ENCODE assay signal across 17 mouse cellular contexts in the genomic region with DNA sequence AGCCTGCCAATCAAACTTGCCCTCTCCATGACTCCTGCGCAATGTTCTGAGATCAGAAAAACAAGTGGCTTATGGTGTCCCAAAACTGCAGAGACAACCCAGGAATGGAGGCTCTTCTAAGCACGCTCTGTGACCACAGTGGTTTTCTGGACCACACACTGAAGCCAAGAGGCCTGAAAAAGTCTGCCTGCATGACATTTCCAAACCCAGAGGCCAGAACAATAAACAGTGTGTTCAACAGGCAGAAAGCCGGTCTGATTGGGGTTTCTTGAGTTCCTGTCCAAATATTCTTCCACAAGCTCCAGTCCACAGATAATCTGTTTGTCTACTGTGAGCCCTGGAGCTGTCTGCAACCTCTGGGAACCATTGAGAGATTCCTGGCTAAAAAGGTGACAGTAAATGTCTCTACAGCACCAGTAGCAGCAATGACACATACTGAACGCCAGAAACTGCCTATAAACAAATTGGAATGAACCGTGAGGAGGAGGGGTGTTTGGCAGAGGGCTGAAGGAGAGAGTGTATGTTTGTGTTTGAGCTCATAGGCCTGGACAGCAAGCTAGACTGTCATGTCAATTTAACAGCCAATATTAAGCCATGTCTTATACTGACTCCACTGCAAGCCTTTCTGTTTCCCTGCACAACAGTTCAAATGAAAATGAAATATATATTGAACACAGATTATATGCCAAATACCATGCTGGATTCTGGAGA.
DNase-seq lines count a peak whose midpoint lies in the region; ATAC-seq lines count a peak whose summit lies in the region.
"Had no signal": no experiment of that assay in that cellular context is flagged by ENCODE, and none has a peak within 500 bp of the region (broad histone marks: within the 10 kb centered on the region; RNA-seq: fewer than 3 reads in every experiment).

No protein-coding gene starts in this region.

- 45% methylated on average over 5 of the region's 5 CpGs for WGBS in kidney, embryonic 15.5 days
- 39% methylated on average over 5 of the region's 5 CpGs for WGBS in embryonic facial prominence, embryonic 14.5 days

- no peak overlapping the region for H3K4me2 ChIP-seq in kidney, embryonic 15.5 days
- H3K4me2 ChIP-seq in embryonic facial prominence, embryonic 14.5 days (ENCODE audit: low read depth, low read length): no peak overlapping the region

- intact Hi-C loops in heart, postnatal 10 days (cut with DNase I): no loop called here

- H3K36me3 ChIP-seq in kidney, embryonic 15.5 days: no peaks in the 10 kb centered on the region
- no peaks in the 10 kb centered on the region for H3K36me3 ChIP-seq in embryonic facial prominence, embryonic 14.5 days (ENCODE audit: control insufficient read depth, insufficient read depth, low read length)
- H3K36me3 ChIP-seq: midbrain, embryonic 10.5 days had no signal

- no peak overlapping the region for H3K4me3 ChIP-seq in kidney, embryonic 15.5 days (replicated peaks)
- no peak overlapping the region for H3K4me3 ChIP-seq in embryonic facial prominence, embryonic 14.5 days (ENCODE audit: low read depth, low read length)
- H3K4me3 ChIP-seq: layer of hippocampus, adult 2 months; midbrain, embryonic 10.5 days had no signal

- no peaks in the 10 kb centered on the region for H3K9me3 ChIP-seq in kidney, embryonic 15.5 days (replicated peaks)
- H3K9me3 ChIP-seq in embryonic facial prominence, embryonic 14.5 days (ENCODE audit: control insufficient read depth, low read length): no peaks in the 10 kb centered on the region
- H3K9me3 ChIP-seq: midbrain, embryonic 10.5 days had no signal

- no peak for DNase-seq in kidney, adult 9 months
- DNase-seq in embryonic facial prominence, embryonic 14.5 days (ENCODE audit: low spot score): peak; percentile 68
- peak; percentile 28 to 38 for DNase-seq in heart, postnatal 10 days
- peak; percentile 29 for DNase-seq in lung, postnatal 25 days (ENCODE audit: low spot score)
- DNase-seq in thymus, postnatal 10 days (ENCODE audit: low spot score in 2 of 2): no peak
- no peak for DNase-seq in embryo, embryonic 10.5 days (ENCODE audit: low spot score)
- DNase-seq: adrenal gland, adult 8-10 months; cerebellum, adult 11 months; forebrain, postnatal 0 days; gastrocnemius, postnatal 36 days had no signal

- no peaks in the 10 kb centered on the region for H3K27me3 ChIP-seq in kidney, embryonic 15.5 days
- no peaks in the 10 kb centered on the region for H3K27me3 ChIP-seq in embryonic facial prominence, embryonic 14.5 days (replicated peaks; ENCODE audit: control insufficient read depth, insufficient read depth, low read length)
- H3K27me3 ChIP-seq: Patski had no signal

- H3K9ac ChIP-seq in kidney, embryonic 15.5 days: no peak overlapping the region
- H3K9ac ChIP-seq in embryonic facial prominence, embryonic 14.5 days (ENCODE audit: low read depth, low read length): no peak overlapping the region
- H3K9ac ChIP-seq: forebrain, postnatal 0 days; liver, embryonic 14.5 days had no signal

- H3K4me1 ChIP-seq in kidney, embryonic 15.5 days: peaks cover 26% of the 10 kb centered on the region
- 0 out of 2 replicates have a peak, but pooled peaks cover 4% of the 10 kb centered on the region for H3K4me1 ChIP-seq in embryonic facial prominence, embryonic 14.5 days (ENCODE audit: control insufficient read depth, insufficient read depth, low read length)

- H3K27ac ChIP-seq in kidney, embryonic 15.5 days: peak overlapping the region; percentile 67
- peak overlapping the region; percentile 6 for H3K27ac ChIP-seq in embryonic facial prominence, embryonic 14.5 days (replicated peaks; ENCODE audit: low read depth, low read length)
- H3K27ac ChIP-seq: layer of hippocampus, adult 2 months; liver, embryonic 14.5 days; midbrain, embryonic 10.5 days had no signal

- no peak for ATAC-seq in kidney, embryonic 15.5 days (replicated peaks; ENCODE audit: low FRiP score)
- 0 out of 2 replicates have a peak, but pooled peaks have one; percentile 22 for ATAC-seq in embryonic facial prominence, embryonic 14.5 days (ENCODE audit: low read depth)
- ATAC-seq in inflammation-experienced regulatory T-cells, adult 6 months: no peak
- ATAC-seq: forebrain, postnatal 0 days; hindbrain, embryonic 16.5 days; Patski had no signal

Comparison
In these comparisons a context has a peak if more than half of its experiments do, and no peak if none do; other contexts are left out.
1. DNase-seq: peak in embryonic facial prominence, embryonic 14.5 days (single experiment), heart, postnatal 10 days (2 of 2) and lung, postnatal 25 days (single experiment); none in kidney, adult 9 months (single experiment), thymus, postnatal 10 days (0 of 2) and embryo, embryonic 10.5 days (single experiment).